Mouse (Mus musculus) kidney, embryonic 14.5 days (tissue): ENCODE data around the gene Cdkn2a. TPM values are rescaled to one million over a fixed set of nuclear protein-coding genes. Genes with fewer than 3 reads are reported as not detected.

ENCODE experiments used
- ATAC-seq: fragments of 200-750 bp; cut with Nextera tagmentation; 2 replicates; pipeline ENCODE4 v1.8.0; 2017; ENCODE audit warnings: moderate number of reproducible peaks, mild to moderate bottlenecking, moderate TSS enrichment, moderate library complexity; ENCODE audit not compliant: low FRiP score, low TSS enrichment
- H3K27ac ChIP-seq: fragments of 300-500 bp; sonication (generic); 2 replicates; pipeline ENCODE4 v1.5.1; 2014; ENCODE audit warnings: low read depth, mild to moderate bottlenecking, low read length, moderate library complexity, mixed read lengths
- H3K27me3 ChIP-seq: fragments of 300-500 bp; sonication (generic); 2 replicates; pipeline ENCODE4 v1.6.1; 2014; ENCODE audit warnings: mild to moderate bottlenecking, low read length; ENCODE audit not compliant: control insufficient read depth, insufficient read depth
- H3K36me3 ChIP-seq: fragments of 300-500 bp; sonication (generic); 2 replicates; pipeline ENCODE4 v1.6.1; 2014; ENCODE audit warnings: low read length, mixed read lengths; ENCODE audit not compliant: control insufficient read depth, insufficient read depth
- H3K4me1 ChIP-seq: fragments of 300-500 bp; sonication (generic); 2 replicates; pipeline ENCODE4 v1.6.1; 2014; ENCODE audit warnings: low read length, mixed read lengths; ENCODE audit not compliant: control insufficient read depth, insufficient read depth
- H3K4me2 ChIP-seq: fragments of 300-500 bp; sonication (generic); replicated peaks from 2 replicates; pipeline ENCODE4 v1.6.1; 2014; ENCODE audit warnings: low read depth, mild to moderate bottlenecking, low read length
- H3K4me3 ChIP-seq: fragments of 300-500 bp; sonication (generic); 2 replicates; pipeline ENCODE4 v1.5.1; 2014; ENCODE audit warnings: mild to moderate bottlenecking, low read length
- H3K9ac ChIP-seq: fragments of 300-500 bp; sonication (generic); 2 replicates; pipeline ENCODE4 v1.6.1; 2014; ENCODE audit warnings: low read depth, mild to moderate bottlenecking, low read length, moderate library complexity
- H3K9me3 ChIP-seq: fragments of 300-500 bp; sonication (generic); 2 replicates; pipeline ENCODE4 v1.6.1; 2016; ENCODE audit warnings: low read length; ENCODE audit not compliant: control insufficient read depth
- WGBS: fragments of 180-500 bp; shearing (Covaris S2); extraction: QIAGEN DNeasy Blood & Tissue Kit; methylation state at CpG from one replicate; pipeline ENCODE4 v1.1.7; 2014; 5-methylcytosine and 5-hydroxymethylcytosine counted together
- polyA plus RNA-seq: library from polyadenylated mRNA; unstranded; fragments of >200 nt; fragmentation: Nextera tagmentation; extraction: Ambion mirVana; gene quantifications from 2 replicates; pipeline ENCODE4 v1.2.1, GENCODE M21; 2014

The Cdkn2a gene
- polyA plus RNA-seq, 1 experiment from 2014 or later, result not detected

DNA sequence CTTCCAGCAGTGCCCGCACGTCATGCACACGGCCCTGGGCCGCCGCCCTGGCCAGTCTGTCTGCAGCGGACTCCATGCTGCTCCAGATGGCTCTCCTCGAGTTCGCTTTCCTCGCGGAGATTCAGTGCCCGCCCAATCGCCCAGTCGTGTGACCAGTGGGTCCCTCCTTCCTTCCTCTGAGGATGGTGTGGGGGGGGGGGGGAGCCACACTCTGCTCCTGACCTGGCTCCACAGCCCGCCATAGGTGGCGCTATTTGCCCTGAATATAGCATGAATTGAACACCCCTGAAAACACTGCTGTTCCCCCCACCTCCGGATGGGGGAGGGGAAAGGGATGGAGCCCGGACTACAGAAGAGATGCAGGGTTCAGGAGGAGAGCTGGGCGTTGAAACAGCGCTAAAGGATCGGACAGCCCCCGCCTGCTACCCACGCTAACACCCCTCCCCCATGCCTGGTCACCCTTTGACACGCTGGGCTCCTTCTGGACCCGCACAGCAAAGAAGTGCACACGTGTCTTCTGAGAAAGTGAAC lies 12.4 kb downstream of the Cdkn2a start:
- H3K4me1 ChIP-seq, result 0 out of 2 replicates have a peak, but pooled peaks cover 3% of the 10 kb centered on the region
- H3K9me3 ChIP-seq, result no peaks in the 10 kb centered on the region
- H3K27ac ChIP-seq, result no peak overlapping the region
- peak overlapping the region; percentile 4; the same call in 1 of the 2 replicates for H3K4me2 ChIP-seq
- ATAC-seq, result peak; percentile 62; the same call in 1 of the 2 replicates
- under 1% methylated on average over 25 of the region's 25 CpGs for WGBS
- no peak overlapping the region for H3K9ac ChIP-seq
- peaks cover 82% of the 10 kb centered on the region for H3K27me3 ChIP-seq
- H3K36me3 ChIP-seq, result no peaks in the 10 kb centered on the region
- H3K4me3 ChIP-seq, result peak overlapping the region; percentile 10; the same call in 1 of the 2 replicates

DNA sequence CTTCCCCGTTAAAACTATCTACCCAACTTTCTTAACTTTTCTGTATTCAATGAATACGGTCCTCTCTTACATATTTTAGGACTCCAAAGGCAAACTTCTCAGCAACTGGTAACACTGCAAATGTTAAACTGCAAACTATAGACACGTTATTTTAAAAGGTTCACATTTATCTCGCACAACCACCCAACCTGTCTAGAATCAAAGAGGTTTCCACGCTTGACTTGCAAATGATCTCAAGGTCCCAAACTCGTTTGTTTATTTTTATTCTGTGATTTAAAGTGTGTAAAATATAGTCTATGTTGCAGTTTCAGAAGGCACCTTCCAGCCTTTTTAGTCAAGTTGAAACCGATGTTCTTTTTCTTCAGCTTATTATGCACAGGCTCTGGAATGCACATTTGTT lies 13.2 kb downstream of the Cdkn2a start:
- H3K9ac ChIP-seq, result no peak overlapping the region
- H3K4me2 ChIP-seq, result no peak overlapping the region
- no peaks in the 10 kb centered on the region for H3K36me3 ChIP-seq
- no peak overlapping the region for H3K27ac ChIP-seq
- WGBS, result under 1% methylated on average over 7 of the region's 7 CpGs
- peaks cover 85% of the 10 kb centered on the region for H3K27me3 ChIP-seq
- no peak for ATAC-seq
- 0 out of 2 replicates have a peak, but pooled peaks cover 3% of the 10 kb centered on the region for H3K4me1 ChIP-seq
- H3K4me3 ChIP-seq, result no peak overlapping the region
- no peaks in the 10 kb centered on the region for H3K9me3 ChIP-seq

DNA sequence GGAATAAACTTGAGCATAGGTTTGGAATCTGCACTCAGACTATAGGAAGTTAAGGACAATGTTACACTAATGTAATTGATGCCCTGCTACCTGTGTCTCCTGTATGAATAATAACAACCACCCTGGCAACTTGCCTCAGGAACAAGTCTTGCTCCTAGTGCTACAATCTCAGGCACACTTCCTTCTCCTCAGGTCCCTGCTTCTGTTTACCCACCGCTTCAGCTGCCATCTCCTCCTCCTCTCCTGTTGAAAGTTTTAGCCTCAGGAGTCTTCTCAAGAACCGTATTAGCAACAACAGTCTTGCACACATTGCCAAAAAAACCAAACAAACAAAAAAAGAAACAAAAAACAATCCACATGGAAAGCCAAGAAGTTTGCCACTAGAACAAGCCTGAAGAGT lies 14.8 kb downstream of the Cdkn2a start:
- 0% methylated on average over 2 of the region's 2 CpGs for WGBS
- Histone ChIP-seq H3K36me3 (no peaks in the 10 kb centered on the region), H3K4me3 (no peak overlapping the region), H3K4me1 (0 out of 2 replicates have a peak, but pooled peaks cover 3% of the 10 kb centered on the region), H3K27ac (no peak overlapping the region), H3K9ac (no peak overlapping the region), H3K27me3 (peaks cover 91% of the 10 kb centered on the region), H3K4me2 (no peak overlapping the region), H3K9me3 (no peaks in the 10 kb centered on the region)
- no peak for ATAC-seq

DNA sequence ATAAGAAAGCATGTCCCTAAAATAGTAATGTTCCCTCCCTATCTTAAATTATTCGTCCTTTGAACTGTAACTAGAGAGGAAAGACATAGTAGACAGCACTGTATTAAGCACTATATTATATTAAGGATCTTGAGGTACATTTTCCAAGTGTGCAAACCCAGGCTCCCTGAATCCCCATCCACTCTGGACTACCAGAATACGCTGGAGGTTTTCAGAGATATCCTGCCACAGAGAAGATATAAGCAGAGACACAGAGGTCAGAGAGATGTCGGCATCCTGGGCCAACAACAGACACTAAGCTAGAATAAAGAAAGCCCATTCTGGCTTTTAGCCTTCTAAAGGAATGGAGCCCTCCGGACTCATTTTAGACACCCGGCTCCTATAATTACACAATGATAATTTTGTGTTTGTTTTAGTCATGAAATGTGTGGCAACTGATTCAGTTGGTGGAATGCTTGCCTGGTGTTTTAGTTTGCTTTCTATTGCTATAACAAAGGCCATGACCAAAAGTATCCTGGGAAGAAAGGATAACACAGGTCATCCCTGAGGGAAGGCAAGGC lies 17.0 kb downstream of the Cdkn2a start:
- no peak for ATAC-seq
- H3K4me3 ChIP-seq, result no peak overlapping the region
- no peak overlapping the region for H3K4me2 ChIP-seq
- H3K36me3 ChIP-seq, result no peaks in the 10 kb centered on the region
- H3K4me1 ChIP-seq, result 0 out of 2 replicates have a peak, but pooled peaks cover 3% of the 10 kb centered on the region
- no peaks in the 10 kb centered on the region for H3K9me3 ChIP-seq
- H3K9ac ChIP-seq, result no peak overlapping the region
- peaks cover 95% of the 10 kb centered on the region for H3K27me3 ChIP-seq
- 5% methylated on average over 5 of the region's 5 CpGs for WGBS
- H3K27ac ChIP-seq, result no peak overlapping the region

DNA sequence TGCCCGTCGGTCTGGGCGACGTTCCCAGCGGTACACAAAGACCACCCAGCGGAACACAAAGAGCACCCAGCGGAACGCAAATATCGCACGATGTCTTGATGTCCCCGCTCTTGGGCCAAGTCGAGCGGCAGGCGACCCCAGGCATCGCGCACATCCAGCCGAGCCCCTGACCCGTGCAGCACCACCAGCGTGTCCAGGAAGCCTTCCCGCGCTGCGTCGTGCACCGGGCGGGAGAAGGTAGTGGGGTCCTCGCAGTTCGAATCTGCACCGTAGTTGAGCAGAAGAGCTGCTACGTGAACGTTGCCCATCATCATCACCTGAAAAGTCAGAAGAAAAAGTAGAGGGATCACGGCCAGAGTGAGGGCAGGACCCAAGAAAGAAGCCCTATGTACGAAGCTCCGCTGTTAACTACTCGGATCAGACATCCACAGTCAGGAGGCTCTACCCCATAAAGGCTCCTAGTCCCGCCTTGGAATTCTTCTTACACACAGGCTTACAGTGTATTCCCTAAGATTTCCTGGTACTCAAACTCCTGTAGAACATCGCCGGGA lies 17.7 kb downstream of the Cdkn2a start:
- no peaks in the 10 kb centered on the region for H3K4me1 ChIP-seq
- no peaks in the 10 kb centered on the region for H3K36me3 ChIP-seq
- no peak overlapping the region for H3K27ac ChIP-seq
- ATAC-seq, result no peak
- no peak overlapping the region for H3K4me2 ChIP-seq
- no peak overlapping the region for H3K9ac ChIP-seq
- H3K4me3 ChIP-seq, result no peak overlapping the region
- 1% methylated on average over 37 of the region's 37 CpGs for WGBS
- H3K9me3 ChIP-seq, result no peaks in the 10 kb centered on the region
- H3K27me3 ChIP-seq, result peaks cover 95% of the 10 kb centered on the region

DNA sequence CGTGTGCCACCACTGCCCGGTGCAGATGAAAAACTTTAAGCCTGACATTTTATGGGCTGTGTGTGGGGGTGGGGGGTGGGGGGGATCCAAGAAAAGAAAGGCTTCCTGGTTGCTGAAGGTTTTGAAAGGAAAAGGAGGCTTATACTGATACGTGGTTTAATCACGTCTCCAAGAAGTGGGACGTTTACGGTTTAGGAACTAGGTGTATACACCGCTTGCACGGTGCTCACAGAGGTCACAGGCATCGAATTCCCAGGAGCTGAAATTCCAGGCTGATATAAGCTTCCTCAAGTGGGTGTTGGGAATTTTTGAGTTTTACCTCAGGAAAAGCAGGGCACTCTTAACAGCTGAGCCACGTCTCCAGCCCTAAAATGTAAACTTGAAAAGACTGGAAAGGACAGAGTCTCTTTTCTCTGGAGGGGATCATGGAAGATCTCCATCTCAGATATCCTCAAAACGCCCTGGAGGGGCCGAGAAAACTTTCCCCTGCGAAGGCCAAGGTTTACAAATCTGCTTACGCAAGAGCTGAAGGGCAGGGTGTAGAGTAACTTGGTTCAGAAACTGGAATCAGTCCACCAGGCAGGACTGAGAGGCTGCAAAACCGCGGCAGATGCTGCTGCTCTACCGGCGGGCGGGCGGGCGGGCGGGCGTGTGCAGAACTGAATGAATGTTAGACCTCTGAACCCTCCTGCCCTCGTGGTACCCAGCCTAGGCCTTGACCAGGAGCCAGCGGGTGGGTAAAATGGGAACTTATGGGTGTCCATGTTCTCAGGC lies 18.5 kb downstream of the Cdkn2a start:
- no peak overlapping the region for H3K9ac ChIP-seq

DNA sequence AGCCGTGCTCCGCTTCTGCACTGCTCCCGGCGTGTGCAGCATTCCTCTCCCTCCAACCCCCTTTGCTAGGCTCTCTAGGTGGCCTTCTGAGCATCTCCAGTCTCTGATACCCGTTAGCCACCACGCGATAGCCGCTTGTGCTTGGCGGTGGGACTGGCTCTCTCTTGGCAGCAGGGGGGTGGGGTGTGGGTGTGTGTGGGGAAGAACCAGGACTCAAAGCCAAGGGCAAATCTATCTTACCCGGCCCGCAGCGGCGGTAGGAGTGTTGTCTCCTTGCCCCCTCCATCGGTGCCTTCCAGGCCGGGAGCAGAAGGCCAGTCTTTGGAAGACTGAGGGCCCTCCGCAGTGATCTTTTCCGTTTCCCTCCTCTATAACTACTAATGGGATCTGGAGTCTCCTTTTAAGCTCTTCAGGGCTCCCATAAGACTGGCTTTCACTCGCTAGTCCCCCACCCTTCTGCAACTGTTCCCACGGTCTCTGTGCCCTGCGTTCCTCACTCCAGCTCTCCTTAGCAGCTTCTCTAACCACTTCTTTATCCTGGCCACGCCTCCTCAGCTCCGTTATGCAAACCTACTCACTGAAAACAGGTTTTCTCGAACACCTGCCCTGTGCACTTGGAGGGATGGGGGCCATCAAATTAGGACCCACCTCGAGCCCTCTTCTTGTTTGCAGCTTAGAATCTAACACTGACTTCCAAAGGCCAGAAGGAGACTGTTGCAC lies 19.5 kb downstream of the Cdkn2a start:
- ATAC-seq, result 0 out of 2 replicates have a peak, but pooled peaks have one; percentile 26
- WGBS, result under 1% methylated on average over 24 of the region's 24 CpGs
- no peak overlapping the region for H3K4me3 ChIP-seq

More for the DNA sequence above, 18.5 kb downstream of the Cdkn2a start:
- H3K27ac ChIP-seq, result no peak overlapping the region
- H3K4me3 ChIP-seq, result no peak overlapping the region
- H3K36me3 ChIP-seq, result no peaks in the 10 kb centered on the region
- no peak overlapping the region for H3K4me2 ChIP-seq
- 1% methylated on average over 25 of the region's 25 CpGs for WGBS
- peaks cover 93% of the 10 kb centered on the region for H3K27me3 ChIP-seq
- no peaks in the 10 kb centered on the region for H3K9me3 ChIP-seq
- ATAC-seq, result no peak
- no peaks in the 10 kb centered on the region for H3K4me1 ChIP-seq

DNA sequence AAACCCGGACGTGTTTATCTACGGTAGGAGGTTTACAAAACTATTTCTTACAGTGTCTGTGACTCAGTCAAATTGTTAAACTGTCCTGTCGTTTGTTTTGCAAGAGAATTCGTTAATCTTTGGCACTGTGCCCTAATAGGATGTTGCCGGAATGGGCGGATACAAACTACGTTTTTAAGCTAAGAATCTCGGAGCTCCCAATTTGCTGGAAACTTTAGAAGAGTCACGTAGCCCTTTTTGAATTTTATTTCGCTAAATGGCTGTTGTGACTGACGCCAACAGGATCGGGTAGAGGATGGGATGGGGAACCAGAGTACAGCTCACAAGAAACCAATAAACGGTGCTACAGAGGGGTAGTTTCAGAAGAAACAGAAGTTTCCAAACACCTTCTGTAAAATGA lies 20.4 kb downstream of the Cdkn2a start:
- Histone ChIP-seq H3K4me3 (no peak overlapping the region), H3K4me1 (no peaks in the 10 kb centered on the region), H3K27me3 (peaks cover 92% of the 10 kb centered on the region), H3K27ac (no peak overlapping the region), H3K9ac (no peak overlapping the region), H3K36me3 (no peaks in the 10 kb centered on the region), H3K9me3 (no peaks in the 10 kb centered on the region), H3K4me2 (no peak overlapping the region)
- ATAC-seq, result no peak
- WGBS, result 1% methylated on average over 14 of the region's 14 CpGs

More for the DNA sequence above, 19.5 kb downstream of the Cdkn2a start:
- H3K27me3 ChIP-seq, result peaks cover 96% of the 10 kb centered on the region
- H3K4me2 ChIP-seq, result no peak overlapping the region
- H3K36me3 ChIP-seq, result no peaks in the 10 kb centered on the region
- H3K9me3 ChIP-seq, result no peaks in the 10 kb centered on the region
- H3K4me1 ChIP-seq, result no peaks in the 10 kb centered on the region
- H3K27ac ChIP-seq, result no peak overlapping the region
- no peak overlapping the region for H3K9ac ChIP-seq
